Mouse (Mus musculus) neural tube, embryonic 11.5 days (tissue): ENCODE measurements around the gene Bsnd. TPM values are rescaled to one million over a fixed set of nuclear protein-coding genes. Genes with fewer than 3 reads are reported as not detected.
A peak's percentile ranks its signal among the peaks of the same experiment; 100 is the strongest.

ENCODE experiments used
- ATAC-seq: fragments of 200-750 bp; cut with Nextera tagmentation; 2 replicates; pipeline ENCODE4 v1.8.0; 2017; ENCODE audit warnings: moderate number of reproducible peaks, mild to moderate bottlenecking, moderate TSS enrichment, moderate library complexity; ENCODE audit not compliant: insufficient read depth, low FRiP score, low TSS enrichment
- DNase-seq: peaks from one replicate; pipeline ENCODE4 v3.0.0-alpha.2; 2015; ENCODE audit warnings: low spot score
- H3K27ac ChIP-seq: fragments of 300-500 bp; sonication (generic); 2 replicates; pipeline ENCODE4 v1.5.1; 2014; ENCODE audit warnings: low read depth, mild to moderate bottlenecking, low read length
- H3K27me3 ChIP-seq: fragments of 300-500 bp; sonication (generic); 2 replicates; pipeline ENCODE4 v1.6.1; 2014; ENCODE audit warnings: mild to moderate bottlenecking, low read length, mixed read lengths; ENCODE audit not compliant: control insufficient read depth, insufficient read depth
- H3K36me3 ChIP-seq: fragments of 300-500 bp; sonication (generic); 2 replicates; pipeline ENCODE4 v1.6.1; 2014; ENCODE audit warnings: mild to moderate bottlenecking, low read length, moderate library complexity, mixed read lengths; ENCODE audit not compliant: control insufficient read depth, insufficient read depth
- H3K4me1 ChIP-seq: fragments of 300-500 bp; sonication (generic); 2 replicates; pipeline ENCODE4 v1.6.1; 2014; ENCODE audit warnings: low read length, mixed read lengths; ENCODE audit not compliant: control insufficient read depth, insufficient read depth
- H3K4me2 ChIP-seq: fragments of 300-500 bp; sonication (generic); 2 replicates; pipeline ENCODE4 v1.6.1; 2014; ENCODE audit warnings: low read depth, mild to moderate bottlenecking, moderate library complexity
- H3K4me3 ChIP-seq: fragments of 300-500 bp; sonication (generic); 2 replicates; pipeline ENCODE4 v1.5.1; 2014; ENCODE audit warnings: low read depth, low read length
- H3K9ac ChIP-seq: fragments of 300-500 bp; sonication (generic); 2 replicates; pipeline ENCODE4 v1.6.1; 2014; ENCODE audit warnings: mild to moderate bottlenecking, low read length
- H3K9me3 ChIP-seq: fragments of 300-500 bp; sonication (generic); 2 replicates; pipeline ENCODE4 v1.6.1; 2016; ENCODE audit warnings: low read length; ENCODE audit not compliant: control insufficient read depth
- WGBS: fragments of 180-500 bp; shearing (Covaris S2); extraction: QIAGEN DNeasy Blood & Tissue Kit; methylation state at CpG from one replicate; pipeline ENCODE4 v1.1.7; 2014; 5-methylcytosine and 5-hydroxymethylcytosine counted together
- polyA plus RNA-seq: library from polyadenylated mRNA; unstranded; fragments of >200 nt; fragmentation: Nextera tagmentation; extraction: Ambion mirVana; gene quantifications from 2 replicates; pipeline ENCODE4 v1.2.1, GENCODE M21; 2014

The Bsnd gene
- polyA plus RNA-seq, 1 experiment from 2014 or later: not detected

DNA sequence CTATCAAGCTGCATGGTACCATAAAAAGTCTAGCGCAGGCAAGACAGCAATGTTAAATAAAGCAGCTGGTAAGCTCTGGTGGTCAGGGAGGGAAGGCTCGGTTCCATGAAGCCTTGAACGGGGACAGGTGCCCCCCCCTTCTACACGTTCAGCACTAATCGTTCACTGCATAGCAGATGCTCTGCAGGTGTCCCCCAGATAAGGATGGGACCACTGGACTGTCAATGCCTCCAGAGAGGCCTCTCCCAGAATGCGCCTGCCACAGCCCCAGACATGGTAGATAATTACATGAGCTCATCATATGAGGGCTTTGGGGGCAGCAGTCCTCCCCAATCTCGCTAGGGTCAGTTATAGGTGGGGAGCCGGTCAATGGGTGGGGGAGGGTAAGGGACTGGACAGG is 42.8 kb downstream of the Bsnd start:
- Histone ChIP-seq H3K9ac (no peak overlapping the region), H3K36me3 (no peaks in the 10 kb centered on the region), H3K4me3 (no peak overlapping the region), H3K27ac (no peak overlapping the region), H3K4me2 (no peak overlapping the region), H3K4me1 (no peaks in the 10 kb centered on the region), H3K27me3 (no peaks in the 10 kb centered on the region), H3K9me3 (no peaks in the 10 kb centered on the region)
- WGBS: 89% methylated on average over 8 of the region's 8 CpGs
- DNase-seq: no peak
- ATAC-seq: no peak

DNA sequence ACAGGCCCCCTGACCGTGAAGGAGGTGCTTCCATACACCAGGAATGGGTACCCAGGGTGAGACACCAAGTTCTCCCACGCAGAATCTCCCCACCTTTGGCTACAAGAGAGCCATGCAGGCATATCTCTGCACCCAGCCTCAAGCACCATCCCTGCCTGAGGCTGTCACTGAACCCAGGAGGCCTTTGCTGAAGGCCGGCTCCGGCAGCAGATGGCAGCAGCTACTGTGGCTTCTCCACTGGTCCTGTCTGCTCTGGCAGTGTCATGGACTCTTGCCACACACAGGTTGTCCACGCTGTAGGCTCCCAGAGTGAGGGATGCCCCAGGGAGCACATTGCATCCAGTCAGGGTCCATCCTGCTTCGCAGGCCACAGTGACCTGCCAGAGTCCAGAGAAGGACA is 48.9 kb downstream of the Bsnd start:
- no peaks in the 10 kb centered on the region for H3K4me1 ChIP-seq
- no peak overlapping the region for H3K4me2 ChIP-seq
- H3K9ac ChIP-seq: no peak overlapping the region
- no peak overlapping the region for H3K27ac ChIP-seq
- WGBS: 92% methylated on average over 6 of the region's 6 CpGs
- ATAC-seq: no peak
- no peaks in the 10 kb centered on the region; the same call in 1 of the 2 replicates for H3K36me3 ChIP-seq
- H3K9me3 ChIP-seq: no peaks in the 10 kb centered on the region
- DNase-seq: no peak
- no peak overlapping the region for H3K4me3 ChIP-seq
- H3K27me3 ChIP-seq: no peaks in the 10 kb centered on the region

DNA sequence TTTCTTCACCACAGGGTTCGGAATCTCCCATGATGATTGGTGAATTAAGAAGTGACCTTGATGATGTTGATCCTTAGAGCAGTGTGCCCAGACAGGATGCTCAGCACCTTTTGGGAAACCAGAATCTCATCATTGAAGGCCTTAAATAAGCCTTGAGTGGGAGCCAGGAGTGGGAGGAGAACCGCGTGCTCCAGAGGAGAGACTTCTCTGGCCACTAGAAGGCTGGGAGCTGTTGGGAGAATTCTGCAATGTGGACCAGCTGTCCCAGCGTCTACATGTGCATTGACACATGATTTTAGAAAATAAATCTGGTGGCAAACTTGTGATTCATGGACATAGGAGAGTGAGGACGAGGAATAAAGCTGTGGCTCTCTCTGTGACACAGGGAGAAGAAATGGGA is 53.3 kb downstream of the Bsnd start:
- Histone ChIP-seq H3K27ac (no peak overlapping the region), H3K4me1 (no peaks in the 10 kb centered on the region), H3K9me3 (no peaks in the 10 kb centered on the region), H3K36me3 (peaks cover 11% of the 10 kb centered on the region), H3K9ac (no peak overlapping the region), H3K4me2 (no peak overlapping the region), H3K4me3 (no peak overlapping the region), H3K27me3 (no peaks in the 10 kb centered on the region)
- no peak for ATAC-seq
- no peak for DNase-seq
- 93% methylated on average over 5 of the region's 5 CpGs for whole genome bisulfite sequencing

DNA sequence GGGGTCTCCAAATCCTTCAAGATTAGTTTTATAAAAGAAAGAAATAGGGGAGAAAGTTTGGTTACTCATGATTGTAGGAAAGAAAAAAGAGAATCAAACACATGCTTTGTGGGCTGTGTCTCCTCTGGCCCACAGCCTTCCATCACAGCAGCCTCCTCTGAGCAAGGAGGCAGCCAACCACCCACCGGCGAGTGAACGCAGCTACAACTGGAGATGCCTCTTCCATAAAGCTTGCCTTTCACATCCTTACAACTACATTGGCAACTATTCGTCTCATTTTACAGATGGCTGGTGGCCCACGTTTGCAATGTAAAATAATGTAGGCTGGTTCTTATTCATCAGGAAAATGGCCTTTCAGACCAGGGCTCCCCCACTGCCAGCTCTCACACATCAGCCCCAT is 54.9 kb downstream of the Bsnd start:
- H3K9me3 ChIP-seq: no peaks in the 10 kb centered on the region
- no peaks in the 10 kb centered on the region for H3K4me1 ChIP-seq
- DNase-seq: no peak
- H3K9ac ChIP-seq: no peak overlapping the region
- no peak for ATAC-seq
- no peaks in the 10 kb centered on the region for H3K27me3 ChIP-seq
- H3K36me3 ChIP-seq: peaks cover 13% of the 10 kb centered on the region
- WGBS: 97% methylated on average over 5 of the region's 5 CpGs
- no peak overlapping the region for H3K4me3 ChIP-seq
- no peak overlapping the region for H3K4me2 ChIP-seq
- H3K27ac ChIP-seq: no peak overlapping the region

DNA sequence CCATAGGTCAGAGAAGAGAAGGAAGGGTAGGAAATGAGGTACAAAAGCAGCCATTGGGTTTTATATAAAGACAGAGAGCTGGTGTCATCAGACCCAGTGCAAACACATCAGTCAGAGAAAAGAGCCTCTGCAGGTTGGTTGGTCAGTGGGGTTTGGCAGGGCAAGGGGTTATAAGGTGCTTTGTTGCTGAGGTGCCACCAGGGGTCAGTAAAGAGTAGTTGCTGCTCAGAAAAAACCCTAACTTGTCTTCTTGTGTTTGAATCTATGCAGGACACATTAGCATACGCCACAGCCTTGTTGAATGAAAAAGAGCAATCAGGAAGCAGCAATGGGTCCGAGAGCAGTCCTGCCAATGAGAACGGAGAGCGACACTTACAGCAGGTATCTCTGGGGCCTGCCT is 55.6 kb downstream of the Bsnd start:
- H3K9ac ChIP-seq: no peak overlapping the region
- H3K4me1 ChIP-seq: no peaks in the 10 kb centered on the region
- H3K9me3 ChIP-seq: no peaks in the 10 kb centered on the region
- H3K27me3 ChIP-seq: no peaks in the 10 kb centered on the region
- peaks cover 13% of the 10 kb centered on the region for H3K36me3 ChIP-seq
- peak; percentile 34 for DNase-seq
- no peak overlapping the region for H3K4me3 ChIP-seq
- no peak overlapping the region for H3K27ac ChIP-seq
- WGBS: 70% methylated on average over 4 of the region's 4 CpGs
- no peak for ATAC-seq
- no peak overlapping the region for H3K4me2 ChIP-seq

DNA sequence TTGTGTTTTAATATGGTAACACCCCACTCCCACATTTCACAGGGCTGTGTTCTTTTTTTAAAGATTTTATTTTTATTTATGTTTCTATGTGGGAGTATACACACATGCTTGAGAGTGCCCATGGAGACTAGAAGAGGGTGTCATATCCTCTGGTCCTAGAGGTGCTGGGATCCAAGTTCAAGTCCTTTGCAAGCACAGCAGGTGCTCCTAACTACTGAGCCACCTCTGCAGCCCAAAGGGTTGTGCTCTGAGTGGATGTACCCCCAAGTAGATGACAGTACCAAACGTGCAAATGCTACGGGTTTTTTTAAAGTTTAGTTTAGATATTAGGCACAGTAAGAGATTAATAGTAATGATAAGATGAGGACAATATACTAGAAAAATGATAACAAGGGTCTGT is 56.7 kb downstream of the Bsnd start:
- no peak overlapping the region for H3K4me2 ChIP-seq
- no peaks in the 10 kb centered on the region for H3K9me3 ChIP-seq
- H3K4me1 ChIP-seq: no peaks in the 10 kb centered on the region
- 98% methylated on average over 2 of the region's 2 CpGs for WGBS
- DNase-seq (no peak), ATAC-seq (no peak)
- H3K27ac ChIP-seq: no peak overlapping the region
- H3K4me3 ChIP-seq: no peak overlapping the region
- peaks cover 15% of the 10 kb centered on the region for H3K36me3 ChIP-seq
- no peak overlapping the region for H3K9ac ChIP-seq
- H3K27me3 ChIP-seq: no peaks in the 10 kb centered on the region

Other genes starting within 250 kb of the Bsnd start
- gene Usp24, start 176.1 kb downstream of the Bsnd start, polyA plus RNA-seq: 9.8 and 10.9 TPM in 2 replicates
- 1.1 and 1.2 TPM in 2 replicates for gene Pcsk9, start 28.0 kb downstream of the Bsnd start, polyA plus RNA-seq
- gene Dhcr24, start 68.8 kb upstream of the Bsnd start, polyA plus RNA-seq: 28.2 and 30.4 TPM in 2 replicates
- 0.20 and 0.27 TPM in 2 replicates for gene Lexm, start 125.0 kb upstream of the Bsnd start, polyA plus RNA-seq
- gene Ttc22, start 130.1 kb upstream of the Bsnd start, polyA plus RNA-seq: 0.36 and 0.39 TPM in 2 replicates
- 11.5 and 12.5 TPM in 2 replicates for gene Pars2, start 158.8 kb upstream of the Bsnd start, polyA plus RNA-seq
- gene Ttc4, start 186.7 kb upstream of the Bsnd start, polyA plus RNA-seq: 96.0 and 114 TPM in 2 replicates
- not detected in 2 replicates for gene Mroh7, start 238.6 kb upstream of the Bsnd start, polyA plus RNA-seq
- gene Fam151a, start 241.6 kb upstream of the Bsnd start, polyA plus RNA-seq: not detected in 2 replicates